Mouse (Mus musculus): ENCODE measurements around the gene Mnat1. TPM values are rescaled to one million over a fixed set of nuclear protein-coding genes. Genes with fewer than 3 reads are reported as not detected.
"Not testable (repeated sequence)": the region's sequence is repeated elsewhere in the genome, so short reads cannot be mapped to it uniquely, and the experiment has no call there.

The Mnat1 gene
- polyA plus RNA-seq, 1 experiment, result 40.0 TPM

GRCm38 (mm10) chr12:73125250-73125649, 1.7 kb downstream of the Mnat1 start:
- peak overlapping the region; percentile 27 for H3K4me3 ChIP-seq (ENCODE audit: insufficient read depth, low read length)
- TF ChIP-seq POLR2A (IDR thresholded peaks at IDR 0.05; ENCODE audit: low read depth, low read length) (no peak), CTCF (IDR thresholded peaks at IDR 0.05; ENCODE audit: borderline replicate concordance, insufficient read depth, low read length) (no peak)
- H3K4me1 ChIP-seq (ENCODE audit: control insufficient read depth, insufficient read depth, low read length), result no peaks in the 10 kb centered on the region
- no peak overlapping the region for H3K27ac ChIP-seq (ENCODE audit: insufficient read depth, low read length)

- H3K4me1 ChIP-seq (ENCODE audit: control insufficient read depth, insufficient read depth, low read length), result no peaks in the 10 kb centered on the region; the same call in 1 of the 2 replicates
- H3K27ac ChIP-seq (ENCODE audit: insufficient read depth, low read length), result no peak overlapping the region
- no peak overlapping the region for H3K4me3 ChIP-seq (ENCODE audit: insufficient read depth, low read length)
- TF ChIP-seq POLR2A (IDR thresholded peaks at IDR 0.05; ENCODE audit: low read depth, low read length), result no peak
- TF ChIP-seq CTCF (IDR thresholded peaks at IDR 0.05; ENCODE audit: borderline replicate concordance, insufficient read depth, low read length), result no peak
These were observed 17.2 kb downstream of the Mnat1 start for GRCm38 (mm10) chr12:73140732-73141131.

- TF ChIP-seq CTCF (IDR thresholded peaks at IDR 0.05; ENCODE audit: borderline replicate concordance, insufficient read depth, low read length) (no peak), POLR2A (IDR thresholded peaks at IDR 0.05; ENCODE audit: low read depth, low read length) (no peak)
- peak overlapping the region; percentile 90 for H3K27ac ChIP-seq (ENCODE audit: insufficient read depth, low read length)
- H3K4me3 ChIP-seq (ENCODE audit: insufficient read depth, low read length), result no peak overlapping the region
- H3K4me1 ChIP-seq (ENCODE audit: control insufficient read depth, insufficient read depth, low read length), result peaks cover 6% of the 10 kb centered on the region
These were observed 23.7 kb downstream of the Mnat1 start for GRCm38 (mm10) chr12:73147236-73147635.

GRCm38 (mm10) chr12:73151038-73151437, 27.5 kb downstream of the Mnat1 start:
- not testable (repeated sequence) for H3K27ac ChIP-seq (ENCODE audit: insufficient read depth, low read length); H3K4me3 ChIP-seq (ENCODE audit: insufficient read depth, low read length); H3K4me1 ChIP-seq (ENCODE audit: control insufficient read depth, insufficient read depth, low read length)

GRCm38 (mm10) chr12:73154150-73154549, 30.6 kb downstream of the Mnat1 start:
- no peak overlapping the region for H3K4me3 ChIP-seq (ENCODE audit: insufficient read depth, low read length)
- H3K27ac ChIP-seq (ENCODE audit: insufficient read depth, low read length), result no peak overlapping the region
- H3K4me1 ChIP-seq (ENCODE audit: control insufficient read depth, insufficient read depth, low read length), result no peaks in the 10 kb centered on the region
- TF ChIP-seq CTCF (IDR thresholded peaks at IDR 0.05; ENCODE audit: borderline replicate concordance, insufficient read depth, low read length) (no peak), POLR2A (IDR thresholded peaks at IDR 0.05; ENCODE audit: low read depth, low read length) (no peak)

- Histone ChIP-seq H3K27ac (ENCODE audit: insufficient read depth, low read length) (no peak overlapping the region), H3K4me3 (ENCODE audit: insufficient read depth, low read length) (no peak overlapping the region), H3K4me1 (ENCODE audit: control insufficient read depth, insufficient read depth, low read length) (0 out of 2 replicates have a peak, but pooled peaks cover 3% of the 10 kb centered on the region)
- TF ChIP-seq CTCF (IDR thresholded peaks at IDR 0.05; ENCODE audit: borderline replicate concordance, insufficient read depth, low read length) (no peak), POLR2A (IDR thresholded peaks at IDR 0.05; ENCODE audit: low read depth, low read length) (no peak)
These were observed 36.8 kb downstream of the Mnat1 start for GRCm38 (mm10) chr12:73160341-73160740.

GRCm38 (mm10) chr12:73162408-73163181, 39.1 kb downstream of the Mnat1 start:
- no peak overlapping the region for H3K4me3 ChIP-seq (ENCODE audit: insufficient read depth, low read length)
- 0 out of 2 replicates have a peak, but pooled peaks cover 3% of the 10 kb centered on the region for H3K4me1 ChIP-seq (ENCODE audit: control insufficient read depth, insufficient read depth, low read length)
- H3K27ac ChIP-seq (ENCODE audit: insufficient read depth, low read length), result no peak overlapping the region
- TF ChIP-seq POLR2A (IDR thresholded peaks at IDR 0.05; ENCODE audit: low read depth, low read length) (no peak), CTCF (IDR thresholded peaks at IDR 0.05; ENCODE audit: borderline replicate concordance, insufficient read depth, low read length) (no peak)

- TF ChIP-seq POLR2A (IDR thresholded peaks at IDR 0.05; ENCODE audit: low read depth, low read length) (no peak), CTCF (IDR thresholded peaks at IDR 0.05; ENCODE audit: borderline replicate concordance, insufficient read depth, low read length) (no peak)
- Histone ChIP-seq H3K27ac (ENCODE audit: insufficient read depth, low read length) (no peak overlapping the region), H3K4me1 (ENCODE audit: control insufficient read depth, insufficient read depth, low read length) (no peaks in the 10 kb centered on the region), H3K4me3 (ENCODE audit: insufficient read depth, low read length) (no peak overlapping the region)
These were observed 47.3 kb downstream of the Mnat1 start for GRCm38 (mm10) chr12:73170794-73171193.

- TF ChIP-seq POLR2A (IDR thresholded peaks at IDR 0.05; ENCODE audit: low read depth, low read length), result no peak
- no peak for TF ChIP-seq CTCF (IDR thresholded peaks at IDR 0.05; ENCODE audit: borderline replicate concordance, insufficient read depth, low read length)
- Histone ChIP-seq H3K4me1 (ENCODE audit: control insufficient read depth, insufficient read depth, low read length) (no peaks in the 10 kb centered on the region), H3K27ac (ENCODE audit: insufficient read depth, low read length) (no peak overlapping the region), H3K4me3 (ENCODE audit: insufficient read depth, low read length) (no peak overlapping the region)
These were observed 60.4 kb downstream of the Mnat1 start for GRCm38 (mm10) chr12:73183896-73184295.

- Histone ChIP-seq H3K4me3 (ENCODE audit: insufficient read depth, low read length) (no peak overlapping the region), H3K27ac (ENCODE audit: insufficient read depth, low read length) (no peak overlapping the region), H3K4me1 (ENCODE audit: control insufficient read depth, insufficient read depth, low read length) (peaks cover 4% of the 10 kb centered on the region)
- no peak for TF ChIP-seq CTCF (IDR thresholded peaks at IDR 0.05; ENCODE audit: borderline replicate concordance, insufficient read depth, low read length)
- no peak for TF ChIP-seq POLR2A (IDR thresholded peaks at IDR 0.05; ENCODE audit: low read depth, low read length)
These were observed 73.8 kb downstream of the Mnat1 start for GRCm38 (mm10) chr12:73197363-73197762.

All from embryonic fibroblast, embryonic 13.5 days (primary cell).